Mouse (Mus musculus): ENCODE measurements at regions not wholly inside any gene's neighbourhood (a gene's known extent, or its start where the extent isn't known, plus 50 kb on each side); places are given as distances from the start of the nearest gene placed in this dataset.

DNA sequence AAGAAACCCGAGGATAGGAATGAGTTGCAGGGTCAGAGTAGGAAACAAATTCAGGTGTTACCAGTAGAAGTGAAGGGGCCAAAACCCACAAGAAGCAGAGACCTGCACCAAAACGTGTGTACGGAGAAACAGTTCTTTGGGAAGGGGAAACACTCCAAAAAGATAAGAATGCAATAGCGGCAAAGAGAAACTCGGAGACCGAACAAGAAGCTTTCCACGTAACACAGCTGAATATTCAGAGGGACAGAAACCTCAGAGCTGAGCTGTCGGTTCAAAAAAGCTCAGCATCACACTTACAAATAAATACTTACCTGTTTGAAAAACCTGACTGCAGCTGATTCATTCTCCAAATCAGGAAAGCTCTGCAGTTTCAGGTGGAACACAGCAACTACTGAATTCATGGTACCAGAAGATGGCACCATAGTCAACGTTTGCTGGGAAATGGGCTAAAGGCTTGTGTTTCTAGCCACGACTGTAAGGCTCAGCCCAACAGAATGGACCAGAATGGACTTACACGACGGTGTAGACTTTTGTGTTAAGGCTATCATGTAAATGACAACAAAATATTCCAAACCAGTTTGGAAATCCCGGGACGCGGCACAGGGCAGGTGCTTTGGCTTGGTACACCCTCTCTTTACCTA is 484.9 kb downstream of the Plcl1 start:
- no peak for TF ChIP-seq CTCF (IDR thresholded peaks at IDR 0.05; ENCODE audit: control insufficient read depth, insufficient read depth, insufficient replicate concordance, low read depth, low read length)
- TF ChIP-seq POLR2A (IDR thresholded peaks at IDR 0.05; ENCODE audit: control insufficient read depth, low read depth, low read length), result no peak

Measured in testis, adult 2 months (tissue).